Mouse (Mus musculus) retina, postnatal 7 days (tissue): ENCODE results near the gene Abcc8.

ENCODE experiments used
- DNase-seq: peaks from one replicate; pipeline ENCODE4 v3.0.0-alpha.2; 2012; ENCODE audit warnings: low read depth, low spot score

Gene Abcc8

DNA sequence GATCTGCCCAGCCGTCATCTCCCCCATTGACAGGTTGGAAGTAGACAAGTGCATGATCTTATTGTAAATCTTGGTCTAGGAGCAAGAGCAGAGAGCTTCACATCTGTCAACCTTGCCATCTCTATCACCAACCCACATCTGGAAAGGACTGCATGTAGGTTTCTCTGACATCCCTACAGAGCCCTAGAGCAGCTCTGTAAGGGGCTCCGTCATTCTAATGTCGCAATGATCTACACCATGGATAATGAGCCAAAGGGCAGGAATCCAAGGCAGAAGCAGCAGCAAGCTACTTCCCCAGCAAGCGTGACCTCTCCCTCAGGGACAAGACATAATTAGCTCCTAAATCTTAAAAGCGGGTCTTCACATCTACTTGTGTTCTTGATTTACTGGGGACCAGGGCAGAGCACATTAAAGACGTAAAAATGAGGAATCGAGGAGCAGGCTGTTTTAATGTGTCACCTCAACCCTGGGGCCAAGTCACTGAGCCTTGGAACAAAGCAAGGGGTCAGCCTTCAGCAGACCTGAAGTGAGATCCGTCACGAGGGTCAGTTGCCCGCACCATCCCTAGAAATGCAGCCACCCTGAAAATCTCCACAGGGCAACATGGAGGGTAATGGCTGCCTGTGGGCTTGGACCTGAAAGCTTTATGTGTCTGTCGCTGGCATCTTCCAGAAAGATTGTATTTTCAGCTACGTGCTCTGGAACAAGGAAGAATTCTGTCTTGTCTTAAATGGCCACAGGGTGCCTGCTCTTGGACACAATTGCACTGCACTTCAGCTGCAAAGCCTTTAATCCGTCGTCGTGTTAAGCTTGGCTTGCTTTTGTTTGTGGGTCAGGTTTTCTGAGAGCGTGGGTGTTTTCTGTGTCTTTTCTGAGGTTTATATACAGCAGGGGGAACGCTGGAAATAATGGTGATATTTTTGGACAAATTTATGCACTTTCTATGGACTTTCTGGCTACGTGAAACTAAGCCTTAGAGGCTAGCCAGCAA, 25.0 kb downstream of the Abcc8 start:
- DNase-seq, result peak; percentile 36

DNA sequence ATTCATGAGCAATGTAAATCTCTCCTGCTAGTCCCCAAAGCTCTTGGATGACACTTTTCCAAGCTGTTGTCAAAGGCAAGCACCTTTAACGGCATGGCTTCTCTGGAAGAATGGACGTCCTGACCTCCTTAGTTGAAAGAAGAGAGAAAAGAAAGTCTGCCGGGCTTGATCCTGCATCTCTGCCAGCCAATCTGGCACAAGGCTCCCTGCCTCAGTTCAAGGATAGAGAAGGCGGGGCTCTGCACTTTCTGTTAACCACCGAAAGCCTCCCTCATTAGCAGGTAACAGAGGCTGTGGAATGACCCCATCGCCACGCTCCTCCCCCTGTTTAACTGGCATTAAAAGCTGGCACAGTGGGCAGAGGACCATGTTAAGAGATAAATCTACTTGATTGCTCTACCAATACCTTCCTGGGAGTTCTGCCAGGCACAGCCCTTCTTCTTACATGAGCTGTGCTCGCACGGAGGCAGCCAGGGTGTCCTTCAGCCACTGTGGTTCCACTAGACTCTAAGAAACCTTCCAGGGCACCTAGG, 26.9 kb downstream of the Abcc8 start:
- DNase-seq, result no peak

DNA sequence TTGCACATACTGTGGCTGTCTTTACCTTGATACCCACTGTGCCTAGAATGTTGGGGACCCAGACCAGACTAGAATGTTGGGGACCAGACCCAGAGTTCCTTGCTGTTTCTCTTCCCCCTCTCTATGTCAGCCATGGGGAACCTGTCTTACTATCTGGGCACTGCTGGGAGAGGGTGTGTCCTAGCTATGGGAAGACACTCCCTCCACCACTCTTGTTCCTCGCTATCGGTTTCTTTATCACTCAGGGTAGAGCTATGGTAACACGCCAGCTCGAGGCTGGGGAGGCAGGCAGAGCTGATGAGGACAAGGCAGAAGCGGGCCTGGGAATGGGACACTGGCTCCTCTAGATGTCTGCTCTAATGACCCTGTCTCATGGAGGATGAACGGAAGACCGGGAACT, 32.4 kb downstream of the Abcc8 start:
- no peak for DNase-seq

DNA sequence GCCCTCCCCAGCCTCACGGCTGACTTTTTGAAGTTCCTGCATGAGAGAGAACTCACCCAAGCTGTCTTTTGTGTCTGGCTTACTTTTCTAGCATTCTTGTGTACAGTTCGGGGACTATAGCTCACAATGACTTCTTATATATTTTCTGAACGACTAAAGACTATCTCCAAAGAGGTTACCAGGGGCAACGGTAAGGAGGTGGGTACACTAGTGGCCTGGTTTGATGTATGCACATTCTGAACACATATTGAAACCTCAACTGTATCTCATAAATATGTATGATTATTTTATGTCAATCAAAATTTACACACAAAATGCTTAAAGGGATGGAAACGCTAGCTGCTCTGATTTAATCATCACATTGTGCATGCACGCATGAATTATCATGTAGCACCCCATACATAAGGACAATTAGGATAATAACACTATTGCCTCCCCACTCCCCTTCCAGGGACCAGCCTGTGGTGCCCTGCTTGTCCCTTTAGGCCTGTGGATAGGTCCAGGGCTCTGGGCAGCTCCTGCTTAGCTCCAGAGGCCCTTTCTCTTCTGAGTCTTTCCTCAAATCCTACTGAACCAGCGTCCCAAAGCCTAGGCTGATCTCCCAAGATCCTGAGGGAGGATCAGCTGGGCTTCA, 33.0 kb downstream of the Abcc8 start:
- no peak for DNase-seq

DNA sequence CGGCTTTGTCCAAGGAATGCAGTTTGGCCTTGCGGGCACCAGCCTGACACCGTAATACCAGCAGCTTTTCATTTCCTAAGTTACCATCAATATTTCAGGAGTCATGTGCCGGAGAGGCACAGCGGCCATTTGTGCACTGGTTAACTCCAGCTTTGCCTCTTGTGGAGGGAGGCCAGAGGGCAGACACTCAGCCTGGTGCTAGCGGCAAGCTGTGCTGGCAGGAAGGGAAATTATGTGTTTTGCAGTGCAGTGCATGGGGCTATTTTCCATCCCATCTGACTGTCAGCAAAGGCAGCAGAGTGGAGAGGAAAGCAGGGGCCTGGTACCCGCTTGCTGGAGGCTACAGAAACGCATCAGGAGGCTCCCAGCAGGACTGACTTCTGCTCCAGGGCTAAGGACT, 35.8 kb downstream of the Abcc8 start:
- DNase-seq, result no peak

DNA sequence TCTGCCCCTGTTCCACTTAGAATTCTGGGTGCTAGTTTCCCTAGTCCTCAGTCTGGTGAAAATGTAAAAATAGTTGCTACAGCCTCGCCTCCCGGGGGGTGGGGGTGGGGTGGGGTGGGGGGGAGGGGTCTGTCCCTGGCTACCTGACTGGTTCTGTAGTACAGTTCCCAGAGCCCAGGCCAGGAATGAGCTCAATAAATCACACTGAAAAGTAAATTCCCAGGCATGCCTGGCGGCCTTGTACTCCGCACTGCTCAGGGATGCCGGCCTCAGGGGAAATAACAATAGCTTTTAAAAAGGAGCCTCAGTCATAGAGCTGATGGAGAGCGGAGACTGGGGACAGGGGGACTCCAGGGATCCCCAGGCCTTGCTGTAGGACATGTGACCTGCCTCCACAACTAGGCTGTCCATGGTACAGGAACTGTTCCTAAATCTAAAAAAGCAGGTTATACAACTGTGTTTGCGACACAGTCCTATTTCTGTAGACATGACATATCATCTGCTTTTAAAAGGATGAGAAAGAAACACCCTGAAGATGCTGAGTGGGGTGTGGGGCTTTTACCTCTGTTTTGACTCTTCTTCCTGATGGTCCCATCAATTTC, 41.4 kb downstream of the Abcc8 start:
- no peak for DNase-seq

DNA sequence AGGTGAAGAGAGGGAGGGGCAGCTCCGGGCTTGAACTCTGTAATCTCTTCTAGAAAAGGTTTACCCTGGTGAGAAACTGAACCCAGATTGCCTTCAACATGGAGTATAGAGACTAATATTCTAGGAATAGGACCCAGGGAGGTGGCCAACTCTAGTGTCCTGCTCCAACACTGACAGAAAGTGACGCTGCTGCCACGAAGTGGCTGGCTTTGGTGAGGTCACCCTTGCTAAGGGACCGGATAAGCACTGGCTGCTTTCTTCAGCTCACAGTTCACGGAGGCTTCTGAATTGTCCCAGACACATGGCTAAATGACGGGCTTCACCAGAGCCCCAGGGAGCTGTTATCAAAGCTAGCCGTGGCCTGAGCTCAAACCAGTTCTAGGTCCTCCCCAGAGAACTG, 46.0 kb downstream of the Abcc8 start:
- DNase-seq, result no peak

DNA sequence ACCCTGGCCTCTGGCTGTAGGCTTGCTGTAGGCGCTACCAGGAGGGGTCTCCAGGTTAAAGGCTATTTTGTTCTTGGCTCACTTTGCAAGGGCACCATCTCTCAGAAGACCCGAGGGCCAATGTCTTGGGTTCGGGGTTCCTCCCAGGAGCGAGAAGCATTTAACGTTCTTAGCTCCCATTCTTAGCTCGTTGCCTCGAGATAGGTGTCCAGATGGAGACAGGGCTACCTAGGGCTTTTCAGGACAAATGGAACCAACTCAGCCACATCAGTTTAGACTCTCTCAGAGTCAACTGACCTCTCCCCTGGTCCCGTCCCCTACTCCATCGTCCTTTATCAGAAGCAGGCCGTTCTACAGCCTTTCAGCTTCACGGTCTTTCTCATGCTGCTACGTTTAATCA, 47.6 kb downstream of the Abcc8 start:
- DNase-seq, result no peak

DNA sequence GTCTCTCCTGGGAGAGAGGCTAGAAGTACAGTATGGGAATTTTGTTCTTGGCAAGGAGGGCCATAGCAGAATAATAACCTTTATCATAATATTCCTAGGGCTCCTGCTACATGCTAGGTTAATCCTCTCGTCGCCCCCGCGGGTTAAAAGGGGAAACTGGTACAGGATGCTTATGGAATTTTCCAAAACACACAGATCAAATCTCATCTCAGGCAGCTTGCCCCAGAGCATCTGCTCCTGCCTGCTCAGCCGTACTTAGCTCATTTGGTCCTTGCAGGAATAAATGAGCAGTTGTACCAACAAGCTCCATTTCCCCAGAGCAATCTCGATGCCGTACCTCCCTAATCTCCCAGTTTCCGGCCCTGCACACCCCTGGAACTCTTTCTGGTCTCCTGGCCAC, 48.0 kb downstream of the Abcc8 start:
- DNase-seq, result no peak

DNA sequence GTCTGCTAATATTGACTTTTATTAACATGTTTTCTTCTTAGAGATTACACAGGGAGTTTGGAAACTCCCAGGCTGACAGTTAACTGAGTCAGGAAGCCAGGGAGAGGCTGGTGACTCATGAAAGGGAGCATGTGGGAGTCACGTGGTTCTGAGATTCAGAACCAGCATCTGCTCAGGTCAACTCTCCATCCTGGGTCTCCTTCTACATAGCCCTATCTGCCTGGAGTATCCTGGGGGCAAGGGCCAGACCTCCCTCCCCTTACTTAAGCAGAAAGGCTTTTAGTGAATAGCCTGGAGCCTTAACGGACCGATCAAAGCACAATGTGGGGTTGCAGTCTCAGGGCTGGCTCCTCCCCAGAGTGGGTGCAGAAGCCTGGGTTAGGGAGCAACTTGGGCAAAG, 48.6 kb downstream of the Abcc8 start:
- DNase-seq, result no peak

DNA sequence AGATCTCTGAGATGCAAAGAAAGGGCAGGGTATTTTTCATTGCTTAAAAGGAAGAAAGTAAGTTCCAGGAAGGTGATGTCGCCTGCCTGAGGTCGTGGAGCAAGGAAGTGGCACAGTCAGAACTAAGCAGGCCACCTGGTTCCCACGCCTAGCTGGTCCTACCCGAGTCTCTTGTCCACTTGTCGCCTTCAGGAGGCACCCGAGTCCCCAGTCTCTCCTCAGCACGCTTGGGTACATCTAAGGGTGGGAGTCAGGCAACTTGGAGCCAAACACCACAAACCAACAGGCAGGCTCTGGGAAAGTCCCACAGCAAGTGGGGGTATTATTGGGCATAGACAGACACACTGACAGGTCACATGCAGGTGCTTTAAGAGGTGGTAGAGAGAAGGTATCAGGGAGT, 49.1 kb downstream of the Abcc8 start:
- DNase-seq, result no peak

DNA sequence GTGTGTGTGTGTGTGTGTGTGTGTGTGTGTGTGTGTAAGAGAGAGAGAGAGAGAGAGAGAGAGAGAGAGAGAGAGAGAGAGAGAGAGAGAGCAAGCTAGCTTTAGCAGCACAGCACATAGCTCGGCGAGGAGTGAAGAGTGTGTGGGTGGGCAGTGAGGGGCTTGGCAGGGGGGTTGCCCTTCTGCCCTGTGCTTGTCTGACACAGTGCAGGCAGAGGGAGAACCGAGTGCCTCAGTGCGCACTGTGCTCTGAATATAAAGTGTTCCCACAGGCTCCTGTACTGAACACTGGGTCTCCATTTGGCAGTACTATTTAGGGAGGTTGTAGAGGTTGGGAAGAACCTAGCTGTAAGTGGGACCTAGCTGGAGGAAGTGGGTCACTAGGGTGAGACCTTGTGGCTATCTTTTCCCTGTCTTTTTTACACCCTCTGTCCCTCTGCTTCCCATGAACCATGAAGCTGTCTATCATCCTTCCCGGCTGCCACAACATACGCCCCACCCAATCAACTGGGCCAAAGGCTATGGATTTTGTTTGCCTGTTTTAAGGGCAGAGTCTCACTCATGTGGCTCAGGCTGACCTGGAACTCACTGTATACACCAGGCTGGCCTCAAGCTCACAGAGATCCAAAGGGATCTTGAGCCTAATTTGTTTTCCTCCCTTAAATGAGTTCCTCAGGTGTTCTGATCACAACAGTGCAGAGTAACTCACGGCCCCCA, 50.2 kb downstream of the Abcc8 start:
- DNase-seq, result no peak

DNA sequence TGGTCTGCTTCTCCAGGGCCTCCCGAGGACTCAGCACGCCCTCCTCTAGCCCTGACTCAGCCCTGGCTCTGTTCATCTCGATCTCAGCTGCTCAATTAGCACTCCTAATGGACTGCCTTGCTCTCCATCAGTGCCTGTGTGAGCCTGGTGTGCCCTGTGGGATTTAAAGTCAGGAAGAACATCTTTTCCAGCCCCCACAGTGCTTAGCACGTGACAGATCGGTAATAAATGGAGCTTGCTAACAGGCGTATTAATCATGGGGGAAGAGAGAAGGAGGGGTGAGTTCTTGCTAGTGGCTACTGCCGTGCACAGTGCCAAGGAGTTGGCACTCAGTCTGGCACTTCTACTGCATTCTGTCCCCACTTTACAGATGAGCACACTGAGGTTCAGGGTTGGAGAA, 51.6 kb downstream of the Abcc8 start:
- no peak for DNase-seq

DNA sequence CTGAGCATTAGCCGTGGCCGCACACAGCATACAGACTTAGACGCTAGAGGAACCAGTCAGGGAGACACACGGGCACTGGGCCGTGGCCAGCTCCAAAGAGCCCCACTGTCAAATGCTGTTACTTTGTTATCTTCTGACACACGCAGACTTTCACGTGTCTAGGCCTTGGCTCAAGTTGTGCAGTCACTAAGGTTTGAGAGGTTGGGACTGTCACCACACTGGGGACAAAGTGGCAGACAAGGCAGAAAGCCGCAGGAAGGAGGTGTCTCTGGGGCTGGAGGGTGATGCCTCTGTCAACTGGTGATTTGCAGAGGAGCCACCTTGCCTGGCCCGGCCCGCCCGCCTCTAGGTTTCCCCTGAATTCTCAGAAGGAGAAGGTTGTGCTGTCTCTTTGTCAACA, 54.5 kb downstream of the Abcc8 start:
- no peak for DNase-seq

DNA sequence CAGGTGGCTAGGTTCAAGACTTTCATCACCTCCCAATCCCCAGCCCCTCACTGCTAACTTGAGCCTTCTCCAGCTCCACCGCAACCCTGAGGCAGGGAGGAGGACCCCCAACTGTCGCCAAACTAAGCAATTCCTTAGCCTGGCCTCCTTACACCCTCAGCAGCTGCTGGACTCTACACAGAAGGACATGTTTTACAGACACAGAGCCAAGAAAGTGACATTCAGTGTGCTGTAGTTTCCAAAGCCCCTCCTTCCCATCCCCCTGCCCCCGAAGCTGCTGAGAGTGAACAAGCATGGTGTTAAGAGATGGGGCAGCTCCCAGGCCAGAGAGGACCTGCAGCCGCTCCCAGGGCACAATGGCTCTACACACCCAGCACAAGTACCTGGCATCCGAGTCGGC, 55.4 kb downstream of the Abcc8 start:
- DNase-seq, result no peak

DNA sequence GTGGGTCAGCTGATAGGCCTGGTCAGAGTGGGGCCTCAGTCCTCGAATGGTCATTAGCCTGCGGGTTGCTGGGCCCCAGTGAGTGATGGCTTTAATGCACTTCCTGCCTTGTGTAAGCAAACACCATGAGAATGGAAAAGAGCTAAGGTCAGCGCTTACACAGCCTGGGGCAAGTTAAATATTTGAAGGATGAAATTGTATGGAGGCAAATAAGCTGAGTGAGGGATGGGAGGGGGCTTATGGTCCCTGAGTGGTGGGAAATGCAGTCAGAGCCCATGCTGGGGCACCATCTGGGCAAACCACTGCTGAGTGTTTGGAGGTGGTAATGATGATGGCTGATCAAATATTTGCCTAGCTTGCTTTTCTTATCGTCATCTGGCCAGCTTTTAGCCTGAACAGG, 56.9 kb downstream of the Abcc8 start:
- DNase-seq, result no peak

DNA sequence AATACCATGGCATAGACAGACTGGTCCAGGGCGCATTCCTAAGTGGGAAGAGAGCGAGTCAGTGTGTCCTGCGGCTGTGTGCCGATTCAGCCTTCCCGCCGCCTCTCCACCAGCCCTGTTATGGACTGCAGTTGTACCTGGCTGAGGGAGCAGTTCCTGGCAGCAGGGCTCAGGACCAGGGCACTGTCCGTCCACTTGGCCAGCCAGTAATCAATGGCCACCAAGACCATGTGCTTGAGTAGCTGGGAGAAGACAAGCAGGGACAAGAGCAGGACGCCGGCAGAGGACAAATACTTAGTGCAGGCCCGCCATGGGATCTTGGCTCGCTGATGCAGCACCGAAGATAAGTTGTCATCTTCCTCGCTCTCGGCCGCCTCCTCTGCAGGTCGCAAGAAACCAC, 62.8 kb downstream of the Abcc8 start:
- DNase-seq, result no peak

DNA sequence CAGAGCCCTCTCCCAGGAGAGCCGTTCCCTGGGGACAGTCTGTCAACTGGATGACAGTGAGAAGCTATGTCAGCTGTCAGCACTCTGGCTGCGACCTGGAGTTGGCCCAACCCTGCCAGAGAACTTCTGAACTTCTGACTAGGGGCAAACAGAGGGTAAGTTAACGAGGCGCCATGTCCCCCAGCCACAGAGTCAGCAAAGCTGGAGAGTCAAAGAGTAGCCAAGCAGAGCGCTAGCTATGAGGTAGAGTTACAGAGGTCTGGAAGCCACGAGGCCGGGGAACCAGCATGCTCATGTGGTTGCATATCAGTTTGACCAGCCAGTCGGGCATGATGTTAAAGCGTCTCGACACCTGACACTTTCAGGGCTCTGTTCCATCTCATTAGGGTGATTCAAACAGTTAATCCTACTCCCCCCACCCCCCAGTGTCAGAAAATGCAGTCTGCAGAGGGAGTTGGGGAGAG, 63.7 kb downstream of the Abcc8 start:
- DNase-seq, result no peak

DNA sequence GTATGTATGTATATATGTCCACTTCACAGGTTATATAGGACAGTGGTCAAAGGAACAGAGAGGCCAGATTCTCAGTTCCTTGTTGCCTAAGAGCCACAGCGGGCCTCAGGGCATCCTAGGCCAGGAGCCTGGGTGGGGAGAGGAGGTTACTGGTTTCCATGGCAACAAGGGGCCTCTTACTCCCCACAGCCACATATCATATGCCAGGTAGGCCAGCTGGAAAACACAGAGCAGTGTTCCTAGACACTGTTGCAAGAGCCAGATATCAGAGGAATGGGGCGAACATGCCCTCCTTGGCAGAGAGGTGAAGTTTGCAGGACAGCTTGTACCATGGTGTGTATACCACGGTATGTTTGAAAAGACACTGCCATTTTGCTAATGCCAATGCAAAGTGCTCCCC, 66.4 kb downstream of the Abcc8 start:
- DNase-seq, result no peak

DNA sequence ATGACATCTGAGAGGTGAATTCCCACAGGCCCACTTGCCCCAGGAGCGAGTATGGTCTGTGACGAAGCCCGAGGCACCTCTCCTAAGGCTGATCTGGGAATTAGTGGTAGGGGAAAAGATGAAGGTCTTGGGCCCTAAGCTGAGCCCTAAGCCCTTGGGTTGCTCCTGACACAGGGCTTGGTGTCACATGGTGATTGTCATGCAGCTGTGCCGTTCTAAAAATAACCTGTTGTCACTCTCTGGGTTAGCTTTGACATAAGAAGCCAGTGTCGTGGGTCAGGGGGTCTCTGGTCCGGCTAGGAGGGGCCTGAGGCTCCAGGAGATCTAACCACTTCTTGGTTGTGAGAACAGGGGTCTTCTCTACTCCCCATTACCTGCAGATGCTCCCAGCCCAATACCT, 67.9 kb downstream of the Abcc8 start:
- DNase-seq, result no peak

DNA sequence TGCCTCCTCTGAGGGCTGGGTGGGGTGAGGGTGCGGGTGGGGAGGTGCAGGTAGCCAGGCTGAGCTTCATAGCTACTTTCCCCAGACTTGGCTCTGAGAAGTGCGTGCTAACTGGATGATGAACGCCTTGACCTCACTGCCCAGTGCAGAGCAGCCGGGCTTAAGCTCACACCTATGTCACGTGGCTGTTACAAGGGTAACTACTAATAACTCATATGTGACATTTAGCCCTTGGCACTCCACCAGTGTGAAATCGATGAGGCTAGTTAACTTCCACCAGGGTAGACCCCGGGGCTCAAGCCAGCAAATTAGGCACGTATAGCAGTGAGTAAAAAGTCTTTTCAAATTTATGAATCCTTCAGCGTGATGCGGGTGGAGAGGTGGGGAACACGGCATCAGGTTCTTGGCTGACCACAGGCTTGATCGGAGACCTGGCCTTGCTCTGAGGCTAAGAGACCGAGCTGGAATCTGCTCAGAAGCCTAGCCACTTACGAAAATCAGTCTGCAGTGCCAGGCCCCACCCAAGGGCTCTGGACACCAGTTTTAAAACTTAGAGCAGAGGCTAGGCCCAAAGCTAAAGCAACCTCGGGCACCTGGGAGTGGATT, 68.5 kb downstream of the Abcc8 start:
- DNase-seq, result no peak
